Mouse (Mus musculus): Measurements from ENCODE around the gene BC017158. TPM values are rescaled to one million over a fixed set of nuclear protein-coding genes. Genes with fewer than 3 reads are reported as not detected.

BC017158 gene
- polyA plus RNA-seq, 1 experiment from 2014 or later, result 16.7 TPM

GRCm38 (mm10) chr7:128243921-128244320 lies 54.0 kb downstream of the BC017158 start:
- H3K4me1 ChIP-seq (ENCODE audit: insufficient read depth, low read depth, low read length), result peaks cover 6% of the 10 kb centered on the region; the same call in 1 of the 2 replicates
- no peak for ATAC-seq
- H3K27ac ChIP-seq (ENCODE audit: low read length), result no peak overlapping the region
- H3K9ac ChIP-seq (replicated peaks; ENCODE audit: low read depth), result no peak overlapping the region
- no peak for DNase-seq (ENCODE audit: low spot score)
- no peaks in the 10 kb centered on the region for H3K9me3 ChIP-seq (ENCODE audit: low read length)
- TF ChIP-seq EP300 (IDR thresholded peaks at IDR 0.05) (no peak), CTCF (IDR thresholded peaks at IDR 0.05) (no peak)
- H3K36me3 ChIP-seq (ENCODE audit: insufficient read depth, low read length), result peaks cover 10% of the 10 kb centered on the region
- no peak overlapping the region for H3K4me2 ChIP-seq (replicated peaks; ENCODE audit: low read depth, low read length)
- no peaks in the 10 kb centered on the region for H3K27me3 ChIP-seq (replicated peaks; ENCODE audit: insufficient read depth, low read length)
- WGBS, result 77% methylated on average over 10 of the region's 10 CpGs
- no peak overlapping the region for H3K4me3 ChIP-seq (ENCODE audit: low read depth, low read length)

GRCm38 (mm10) chr7:128242331-128242730 lies 55.6 kb downstream of the BC017158 start:
- 94% methylated on average over 16 of the region's 16 CpGs for WGBS
- H3K4me2 ChIP-seq (replicated peaks; ENCODE audit: low read depth, low read length), result no peak overlapping the region
- H3K36me3 ChIP-seq (ENCODE audit: insufficient read depth, low read length), result peaks cover 9% of the 10 kb centered on the region; the same call in 1 of the 2 replicates
- ATAC-seq, result no peak
- no peak overlapping the region for H3K4me3 ChIP-seq (ENCODE audit: low read depth, low read length)
- H3K9me3 ChIP-seq (ENCODE audit: low read length), result no peaks in the 10 kb centered on the region
- H3K9ac ChIP-seq (replicated peaks; ENCODE audit: low read depth), result no peak overlapping the region
- DNase-seq (ENCODE audit: low spot score), result no peak
- H3K4me1 ChIP-seq (ENCODE audit: insufficient read depth, low read depth, low read length), result no peaks in the 10 kb centered on the region; the same call in 1 of the 2 replicates
- no peaks in the 10 kb centered on the region for H3K27me3 ChIP-seq (replicated peaks; ENCODE audit: insufficient read depth, low read length)
- no peak overlapping the region for H3K27ac ChIP-seq (ENCODE audit: low read length)
- no peak for TF ChIP-seq CTCF (IDR thresholded peaks at IDR 0.05)
- TF ChIP-seq EP300 (IDR thresholded peaks at IDR 0.05), result no peak

GRCm38 (mm10) chr7:128240131-128240784 lies 57.7 kb downstream of the BC017158 start:
- no peak overlapping the region for H3K4me3 ChIP-seq (ENCODE audit: low read depth, low read length)
- H3K27ac ChIP-seq (ENCODE audit: low read length), result no peak overlapping the region
- no peaks in the 10 kb centered on the region for H3K9me3 ChIP-seq (ENCODE audit: low read length)
- ATAC-seq (no peak), DNase-seq (ENCODE audit: low spot score) (no peak)
- H3K9ac ChIP-seq (replicated peaks; ENCODE audit: low read depth), result no peak overlapping the region
- peaks cover 9% of the 10 kb centered on the region; the same call in 1 of the 2 replicates for H3K36me3 ChIP-seq (ENCODE audit: insufficient read depth, low read length)
- H3K27me3 ChIP-seq (replicated peaks; ENCODE audit: insufficient read depth, low read length), result no peaks in the 10 kb centered on the region
- WGBS, result 95% methylated on average over 27 of the region's 27 CpGs
- H3K4me2 ChIP-seq (replicated peaks; ENCODE audit: low read depth, low read length), result no peak overlapping the region
- H3K4me1 ChIP-seq (ENCODE audit: insufficient read depth, low read depth, low read length), result peaks cover 3% of the 10 kb centered on the region; the same call in 1 of the 2 replicates
- no peak for TF ChIP-seq CTCF (IDR thresholded peaks at IDR 0.05)
- no peak for TF ChIP-seq EP300 (IDR thresholded peaks at IDR 0.05)

- peak overlapping the region; percentile 74 for H3K4me2 ChIP-seq (replicated peaks; ENCODE audit: low read depth, low read length)
- peaks cover 5% of the 10 kb centered on the region; the same call in 1 of the 2 replicates for H3K36me3 ChIP-seq (ENCODE audit: insufficient read depth, low read length)
- no peak overlapping the region for H3K9ac ChIP-seq (replicated peaks; ENCODE audit: low read depth)
- peak overlapping the region; percentile 99 for H3K27ac ChIP-seq (ENCODE audit: low read length)
- peaks cover 3% of the 10 kb centered on the region; the same call in 1 of the 2 replicates for H3K4me1 ChIP-seq (ENCODE audit: insufficient read depth, low read depth, low read length)
- ATAC-seq, result peak; percentile 19
- H3K9me3 ChIP-seq (ENCODE audit: low read length), result no peaks in the 10 kb centered on the region
- WGBS, result 13% methylated on average over 4 of the region's 4 CpGs
- peak; percentile 92 for DNase-seq (ENCODE audit: low spot score)
- peak; percentile 75 for TF ChIP-seq CTCF (IDR thresholded peaks at IDR 0.05)
- no peak; the same call in 1 of the 2 replicates for TF ChIP-seq EP300 (IDR thresholded peaks at IDR 0.05)
- H3K4me3 ChIP-seq (ENCODE audit: low read depth, low read length), result peak overlapping the region; percentile 82
- no peaks in the 10 kb centered on the region for H3K27me3 ChIP-seq (replicated peaks; ENCODE audit: insufficient read depth, low read length)
These were observed 59.0 kb downstream of the BC017158 start for GRCm38 (mm10) chr7:128238991-128239390.

- peak within 1 kb of the TSS; percentile 82 for H3K4me3 ChIP-seq (ENCODE audit: low read depth, low read length)
- peak within 1 kb of the TSS; percentile 76 for H3K9ac ChIP-seq (replicated peaks; ENCODE audit: low read depth)
- no peaks in the 10 kb centered on the region for H3K9me3 ChIP-seq (ENCODE audit: low read length)
- no peaks in the 10 kb centered on the region for H3K27me3 ChIP-seq (replicated peaks; ENCODE audit: insufficient read depth, low read length)
- TF ChIP-seq CTCF (IDR thresholded peaks at IDR 0.05) (peak; percentile 49), EP300 (IDR thresholded peaks at IDR 0.05) (no peak)
- H3K36me3 ChIP-seq (ENCODE audit: insufficient read depth, low read length), result peaks cover 4% of the 10 kb centered on the region; the same call in 1 of the 2 replicates
- ATAC-seq (peak; percentile 88), DNase-seq (ENCODE audit: low spot score) (peak; percentile 100)
- peak within 1 kb of the TSS; percentile 74 for H3K4me2 ChIP-seq (replicated peaks; ENCODE audit: low read depth, low read length)
- H3K4me1 ChIP-seq (ENCODE audit: insufficient read depth, low read depth, low read length), result peaks cover 3% of the 10 kb centered on the region; the same call in 1 of the 2 replicates
- peak within 1 kb of the TSS; percentile 99 for H3K27ac ChIP-seq (ENCODE audit: low read length)
- 1% methylated on average over 66 of the region's 72 CpGs for WGBS
These were observed 59.8 kb downstream of the BC017158 start, which contains the start of gene 9130023H24Rik for GRCm38 (mm10) chr7:128237927-128238778. TSS of gene 9130023H24Rik (minus strand) at chr7:128238031.

- no peaks in the 10 kb centered on the region for H3K9me3 ChIP-seq (ENCODE audit: low read length)
- H3K4me2 ChIP-seq (replicated peaks; ENCODE audit: low read depth, low read length), result peak overlapping the region; percentile 74
- ATAC-seq (no peak), DNase-seq (ENCODE audit: low spot score) (no peak)
- H3K27ac ChIP-seq (ENCODE audit: low read length), result peak overlapping the region; percentile 99
- H3K4me1 ChIP-seq (ENCODE audit: insufficient read depth, low read depth, low read length), result peaks cover 3% of the 10 kb centered on the region; the same call in 1 of the 2 replicates
- peak overlapping the region; percentile 76 for H3K9ac ChIP-seq (replicated peaks; ENCODE audit: low read depth)
- H3K4me3 ChIP-seq (ENCODE audit: low read depth, low read length), result peak overlapping the region; percentile 82
- under 1% methylated on average over 25 of the region's 25 CpGs for WGBS
- peak; percentile 22 for TF ChIP-seq EP300 (IDR thresholded peaks at IDR 0.05)
- TF ChIP-seq CTCF (IDR thresholded peaks at IDR 0.05), result no peak
- H3K36me3 ChIP-seq (ENCODE audit: insufficient read depth, low read length), result peaks cover 4% of the 10 kb centered on the region; the same call in 1 of the 2 replicates
- H3K27me3 ChIP-seq (replicated peaks; ENCODE audit: insufficient read depth, low read length), result no peaks in the 10 kb centered on the region
These were observed 60.4 kb downstream of the BC017158 start for GRCm38 (mm10) chr7:128237593-128237926.

Measured in lung, postnatal 0 days (tissue).